Mouse (Mus musculus): ENCODE data around the gene Olfr1174-ps. TPM values are rescaled to one million over a fixed set of nuclear protein-coding genes. Genes with fewer than 3 reads are reported as not detected.

Gene Olfr1174-ps
- not detected for polyA plus RNA-seq (2014; fragmentation: Illumina TruSeq; extraction: RNeasy Lipid Tissue Mini Kit (QIAGEN cat#74804); ENCODE audit: low read depth, low replicate concordance)

GRCm38 (mm10) chr2:88315035-88315434, at the start of gene Olfr1174-ps:
Gene Olfr1174-ps (minus strand): TSS chr2:88315135.

GRCm38 (mm10) chr2:88346392-88346791, 31.5 kb upstream of the Olfr1174-ps start, which contains the start of gene Olfr1177-ps:
Gene Olfr1177-ps (minus strand): TSS chr2:88346492.

GRCm38 (mm10) chr2:88336421-88336820, 21.5 kb upstream of the Olfr1174-ps start, which contains the start of gene Olfr1176:
Gene Olfr1176 (plus strand): TSS chr2:88336721.

GRCm38 (mm10) chr2:88327115-88327514, 12.2 kb upstream of the Olfr1174-ps start, which contains the start of gene Olfr1175-ps:
Gene Olfr1175-ps (minus strand): TSS chr2:88327215.

GRCm38 (mm10) chr2:88279775-88280174, 35.2 kb downstream of the Olfr1174-ps start, which contains the start of gene Olfr1173:
Gene Olfr1173 (minus strand): TSS chr2:88279875.

Other genes starting within 250 kb of the Olfr1174-ps start
- gene Olfr1163, start 243.3 kb downstream of the Olfr1174-ps start, polyA plus RNA-seq (2014; fragmentation: Illumina TruSeq; extraction: RNeasy Lipid Tissue Mini Kit (QIAGEN cat#74804); ENCODE audit: low read depth, low replicate concordance): not detected
- gene Olfr1164, start 221.2 kb downstream of the Olfr1174-ps start, polyA plus RNA-seq (2014; fragmentation: Illumina TruSeq; extraction: RNeasy Lipid Tissue Mini Kit (QIAGEN cat#74804); ENCODE audit: low read depth, low replicate concordance): not detected
- gene Olfr1166, start 186.9 kb downstream of the Olfr1174-ps start, polyA plus RNA-seq (2014; fragmentation: Illumina TruSeq; extraction: RNeasy Lipid Tissue Mini Kit (QIAGEN cat#74804); ENCODE audit: low read depth, low replicate concordance): not detected
- gene Olfr1167, start 159.9 kb downstream of the Olfr1174-ps start, polyA plus RNA-seq (2014; fragmentation: Illumina TruSeq; extraction: RNeasy Lipid Tissue Mini Kit (QIAGEN cat#74804); ENCODE audit: low read depth, low replicate concordance): not detected
- gene Olfr1168, start 133.3 kb downstream of the Olfr1174-ps start, polyA plus RNA-seq (2014; fragmentation: Illumina TruSeq; extraction: RNeasy Lipid Tissue Mini Kit (QIAGEN cat#74804); ENCODE audit: low read depth, low replicate concordance): not detected
- gene Olfr1170, start 86.8 kb downstream of the Olfr1174-ps start, polyA plus RNA-seq (2014; fragmentation: Illumina TruSeq; extraction: RNeasy Lipid Tissue Mini Kit (QIAGEN cat#74804); ENCODE audit: low read depth, low replicate concordance): not detected
- gene Olfr1173, start 35.3 kb downstream of the Olfr1174-ps start, polyA plus RNA-seq (2014; fragmentation: Illumina TruSeq; extraction: RNeasy Lipid Tissue Mini Kit (QIAGEN cat#74804); ENCODE audit: low read depth, low replicate concordance): not detected
- not detected for gene Olfr1175-ps, start 12.1 kb upstream of the Olfr1174-ps start, polyA plus RNA-seq (2014; fragmentation: Illumina TruSeq; extraction: RNeasy Lipid Tissue Mini Kit (QIAGEN cat#74804); ENCODE audit: low read depth, low replicate concordance)
- not detected for gene Olfr1176, start 21.6 kb upstream of the Olfr1174-ps start, polyA plus RNA-seq (2014; fragmentation: Illumina TruSeq; extraction: RNeasy Lipid Tissue Mini Kit (QIAGEN cat#74804); ENCODE audit: low read depth, low replicate concordance)
- gene Olfr1177-ps, start 31.4 kb upstream of the Olfr1174-ps start, polyA plus RNA-seq (2014; fragmentation: Illumina TruSeq; extraction: RNeasy Lipid Tissue Mini Kit (QIAGEN cat#74804); ENCODE audit: low read depth, low replicate concordance): not detected
- not detected for gene Olfr1178, start 71.9 kb upstream of the Olfr1174-ps start, polyA plus RNA-seq (2014; fragmentation: Illumina TruSeq; extraction: RNeasy Lipid Tissue Mini Kit (QIAGEN cat#74804); ENCODE audit: low read depth, low replicate concordance)
- not detected for gene Olfr1179, start 91.3 kb upstream of the Olfr1174-ps start, polyA plus RNA-seq (2014; fragmentation: Illumina TruSeq; extraction: RNeasy Lipid Tissue Mini Kit (QIAGEN cat#74804); ENCODE audit: low read depth, low replicate concordance)
- gene Olfr1180, start 104.0 kb upstream of the Olfr1174-ps start, polyA plus RNA-seq (2014; fragmentation: Illumina TruSeq; extraction: RNeasy Lipid Tissue Mini Kit (QIAGEN cat#74804); ENCODE audit: low read depth, low replicate concordance): not detected
- gene Olfr1181, start 111.0 kb upstream of the Olfr1174-ps start, polyA plus RNA-seq (2014; fragmentation: Illumina TruSeq; extraction: RNeasy Lipid Tissue Mini Kit (QIAGEN cat#74804); ENCODE audit: low read depth, low replicate concordance): not detected
- not detected for gene Gm13757, start 134.0 kb upstream of the Olfr1174-ps start, polyA plus RNA-seq (2014; fragmentation: Illumina TruSeq; extraction: RNeasy Lipid Tissue Mini Kit (QIAGEN cat#74804); ENCODE audit: low read depth, low replicate concordance)
- gene Olfr1183, start 139.7 kb upstream of the Olfr1174-ps start, polyA plus RNA-seq (2014; fragmentation: Illumina TruSeq; extraction: RNeasy Lipid Tissue Mini Kit (QIAGEN cat#74804); ENCODE audit: low read depth, low replicate concordance): not detected
- gene Olfr1184, start 168.5 kb upstream of the Olfr1174-ps start, polyA plus RNA-seq (2014; fragmentation: Illumina TruSeq; extraction: RNeasy Lipid Tissue Mini Kit (QIAGEN cat#74804); ENCODE audit: low read depth, low replicate concordance): not detected
- gene Olfr1185-ps1, start 178.2 kb upstream of the Olfr1174-ps start, polyA plus RNA-seq (2014; fragmentation: Illumina TruSeq; extraction: RNeasy Lipid Tissue Mini Kit (QIAGEN cat#74804); ENCODE audit: low read depth, low replicate concordance): not detected
- not detected for gene Olfr1186, start 203.4 kb upstream of the Olfr1174-ps start, polyA plus RNA-seq (2014; fragmentation: Illumina TruSeq; extraction: RNeasy Lipid Tissue Mini Kit (QIAGEN cat#74804); ENCODE audit: low read depth, low replicate concordance)
- gene Olfr1188, start 241.8 kb upstream of the Olfr1174-ps start, polyA plus RNA-seq (2014; fragmentation: Illumina TruSeq; extraction: RNeasy Lipid Tissue Mini Kit (QIAGEN cat#74804); ENCODE audit: low read depth, low replicate concordance): not detected

Measured in sigmoid colon, adult 10 weeks (tissue).